Mouse (Mus musculus): Measurements from ENCODE around the gene Diaph3. TPM values are rescaled to one million over a fixed set of nuclear protein-coding genes. Genes with fewer than 3 reads are reported as not detected.
"Not testable (repeated sequence)": the region's sequence is repeated elsewhere in the genome, so short reads cannot be mapped to it uniquely, and the experiment has no call there.

Gene Diaph3
- polyA plus RNA-seq, 1 experiment from 2014 or later, result 15.4 TPM

DNA sequence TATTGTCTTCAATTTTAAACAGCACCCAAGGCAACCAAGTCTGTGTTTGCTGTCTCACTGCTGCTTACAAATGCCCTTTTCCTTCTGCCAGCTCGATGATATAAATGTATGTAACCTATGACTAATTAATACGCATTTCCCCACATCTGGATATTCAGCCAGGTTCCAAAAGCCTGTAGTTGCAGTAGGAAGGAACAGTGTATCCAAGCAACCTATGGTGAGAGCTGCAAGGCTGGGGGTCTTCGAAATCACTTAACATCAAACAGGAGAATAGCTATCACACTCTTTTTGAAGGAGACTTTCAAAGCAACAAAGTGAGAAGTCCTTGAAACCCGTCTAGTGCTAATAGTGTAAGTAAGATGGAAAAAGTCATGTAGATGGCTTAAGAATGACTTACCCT, 391.6 kb downstream of the Diaph3 start:
- 47% methylated on average over 4 of the region's 4 CpGs for WGBS
- Histone ChIP-seq H3K4me1 (peaks cover 23% of the 10 kb centered on the region), H3K27ac (peak overlapping the region; percentile 85), H3K27me3 (no peaks in the 10 kb centered on the region), H3K4me2 (no peak overlapping the region; the same call in 1 of the 2 replicates), H3K4me3 (replicated peaks) (no peak overlapping the region), H3K9me3 (no peaks in the 10 kb centered on the region), H3K9ac (no peak overlapping the region), H3K36me3 (replicated peaks) (0 out of 2 replicates have a peak, but pooled peaks cover 4% of the 10 kb centered on the region)
- ATAC-seq (ENCODE audit: low FRiP score), result 0 out of 2 replicates have a peak, but pooled peaks have one; percentile 21

- Histone ChIP-seq H3K36me3 (replicated peaks) (0 out of 2 replicates have a peak, but pooled peaks cover 4% of the 10 kb centered on the region), H3K27me3 (no peaks in the 10 kb centered on the region), H3K4me1 (peaks cover 23% of the 10 kb centered on the region), H3K9me3 (no peaks in the 10 kb centered on the region), H3K4me2 (peak overlapping the region; percentile 41), H3K27ac (peak overlapping the region; percentile 85), H3K4me3 (replicated peaks) (peak overlapping the region; percentile 8; the same call in 1 of the 2 replicates), H3K9ac (no peak overlapping the region)
- 5% methylated on average over 7 of the region's 7 CpGs for WGBS
- peak; percentile 98 for ATAC-seq (ENCODE audit: low FRiP score)
Observed at GRCm38 (mm10) chr14:86748876-86749275, 392.2 kb downstream of the Diaph3 start.

GRCm38 (mm10) chr14:86744523-86744922, 396.5 kb downstream of the Diaph3 start:
- 94% methylated on average over 6 of the region's 6 CpGs for WGBS
- Histone ChIP-seq H3K36me3 (replicated peaks) (0 out of 2 replicates have a peak, but pooled peaks cover 4% of the 10 kb centered on the region), H3K9ac (no peak overlapping the region), H3K9me3 (no peaks in the 10 kb centered on the region), H3K4me1 (peaks cover 12% of the 10 kb centered on the region), H3K4me3 (replicated peaks) (no peak overlapping the region), H3K27ac (no peak overlapping the region), H3K27me3 (no peaks in the 10 kb centered on the region), H3K4me2 (no peak overlapping the region)
- no peak for ATAC-seq (ENCODE audit: low FRiP score)

DNA sequence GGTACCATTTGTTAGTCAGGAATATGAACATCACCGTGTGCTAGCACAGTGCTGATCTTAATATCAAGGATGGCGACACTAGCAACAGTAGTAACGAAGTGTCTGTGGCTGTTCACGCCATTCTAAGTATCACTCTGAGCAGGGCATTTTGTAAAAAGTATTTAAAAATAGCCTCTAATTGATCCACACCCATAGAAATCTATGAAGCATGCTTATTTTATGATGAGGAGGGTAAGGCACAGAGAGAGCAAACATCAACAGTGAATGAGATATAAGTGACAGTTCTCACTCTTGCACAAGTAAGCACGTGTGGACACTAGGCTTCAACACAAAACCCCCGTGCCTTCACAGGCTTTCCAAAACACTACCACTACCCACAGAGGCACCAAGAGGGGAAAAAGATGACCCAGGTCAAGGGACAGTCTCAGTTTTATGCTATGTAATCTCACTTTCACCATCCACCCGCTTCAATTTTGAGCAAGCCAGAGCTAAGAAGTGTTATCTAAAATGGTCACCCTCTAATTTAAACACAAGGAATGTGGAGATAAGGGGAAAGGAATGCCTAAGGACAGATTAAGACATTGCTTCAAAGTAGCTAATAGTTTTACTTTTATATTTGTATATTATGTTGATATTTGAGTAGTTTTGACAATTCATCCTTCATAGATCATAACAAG, 399.0 kb downstream of the Diaph3 start:
- Histone ChIP-seq H3K9me3 (no peaks in the 10 kb centered on the region), H3K27me3 (no peaks in the 10 kb centered on the region), H3K4me2 (no peak overlapping the region), H3K36me3 (replicated peaks) (0 out of 2 replicates have a peak, but pooled peaks cover under 1% of the 10 kb centered on the region), H3K4me1 (no peaks in the 10 kb centered on the region), H3K9ac (no peak overlapping the region), H3K27ac (no peak overlapping the region), H3K4me3 (replicated peaks) (no peak overlapping the region)
- 92% methylated on average over 7 of the region's 7 CpGs for WGBS
- ATAC-seq (ENCODE audit: low FRiP score), result no peak

DNA sequence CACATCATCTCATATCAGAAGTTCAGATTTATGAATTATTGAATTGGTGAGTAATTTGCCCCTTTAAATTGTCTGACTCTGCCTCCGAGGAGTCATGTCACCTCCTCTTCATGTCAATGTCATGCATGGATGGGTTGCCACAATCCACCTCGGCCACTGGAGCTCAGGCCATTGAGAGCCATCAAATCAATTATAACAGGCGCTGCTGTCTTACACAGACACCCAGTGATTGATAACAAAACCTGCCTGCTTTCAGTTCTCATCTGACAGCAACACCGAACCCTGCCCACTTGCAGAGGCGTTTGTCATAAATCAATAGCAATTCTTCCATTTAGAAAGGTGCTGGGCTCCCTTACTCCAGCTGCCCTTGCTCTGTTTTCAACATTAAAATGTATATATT, 402.1 kb downstream of the Diaph3 start:
- H3K4me1 ChIP-seq, result no peaks in the 10 kb centered on the region
- H3K4me2 ChIP-seq, result no peak overlapping the region
- ATAC-seq (ENCODE audit: low FRiP score), result 0 out of 2 replicates have a peak, but pooled peaks have one; percentile 46
- H3K27me3 ChIP-seq, result no peaks in the 10 kb centered on the region
- no peak overlapping the region for H3K4me3 ChIP-seq (replicated peaks)
- H3K9me3 ChIP-seq, result no peaks in the 10 kb centered on the region
- H3K9ac ChIP-seq, result no peak overlapping the region
- WGBS, result 25% methylated on average over 5 of the region's 5 CpGs
- no peaks in the 10 kb centered on the region for H3K36me3 ChIP-seq (replicated peaks)
- H3K27ac ChIP-seq, result no peak overlapping the region

DNA sequence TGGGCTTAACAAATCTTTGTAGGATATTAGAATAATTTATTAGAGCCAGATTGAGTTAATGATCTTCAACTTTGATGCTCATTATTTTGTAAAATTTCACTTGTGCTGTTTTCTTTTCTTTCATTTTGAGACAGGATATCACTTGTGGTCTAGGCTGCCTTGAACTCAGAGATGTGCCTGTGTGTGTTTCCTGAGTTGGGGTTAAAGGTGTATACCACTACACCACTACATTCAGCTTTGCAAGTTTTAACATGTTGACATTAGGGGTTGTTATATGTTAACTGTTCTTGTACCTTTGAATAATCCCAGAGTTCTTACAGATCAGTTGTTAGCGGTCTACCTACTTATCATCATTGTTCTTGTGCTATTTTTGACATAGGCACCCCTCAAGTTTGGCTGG, 404.4 kb downstream of the Diaph3 start:
- H3K27me3 ChIP-seq, result no peaks in the 10 kb centered on the region
- no peaks in the 10 kb centered on the region for H3K36me3 ChIP-seq (replicated peaks)
- H3K9ac ChIP-seq, result no peak overlapping the region
- no peak overlapping the region for H3K4me3 ChIP-seq (replicated peaks)
- no peak overlapping the region for H3K4me2 ChIP-seq
- no peak overlapping the region for H3K27ac ChIP-seq
- WGBS, result 88% methylated on average over 1 of the region's 1 CpGs
- no peaks in the 10 kb centered on the region for H3K4me1 ChIP-seq
- H3K9me3 ChIP-seq, result no peaks in the 10 kb centered on the region
- no peak for ATAC-seq (ENCODE audit: low FRiP score)

GRCm38 (mm10) chr14:86731300-86731699, 409.7 kb downstream of the Diaph3 start:
- Histone ChIP-seq H3K4me1 (peaks cover 15% of the 10 kb centered on the region), H3K36me3 (replicated peaks) (no peaks in the 10 kb centered on the region), H3K27me3 (no peaks in the 10 kb centered on the region), H3K9me3 (no peaks in the 10 kb centered on the region), H3K9ac (no peak overlapping the region), H3K4me2 (no peak overlapping the region), H3K27ac (no peak overlapping the region), H3K4me3 (replicated peaks) (no peak overlapping the region)
- 0 out of 2 replicates have a peak, but pooled peaks have one; percentile 17 for ATAC-seq (ENCODE audit: low FRiP score)
- 0% methylated on average over 1 of the region's 1 CpGs for WGBS

GRCm38 (mm10) chr14:86729617-86730098, 411.4 kb downstream of the Diaph3 start:
- peak; percentile 72; the same call in 1 of the 2 replicates for ATAC-seq (ENCODE audit: low FRiP score)
- Histone ChIP-seq H3K27me3 (no peaks in the 10 kb centered on the region), H3K4me2 (0 out of 2 replicates have a peak overlapping the region, but pooled peaks have one; percentile 17), H3K4me3 (replicated peaks) (no peak overlapping the region), H3K27ac (no peak overlapping the region), H3K9me3 (no peaks in the 10 kb centered on the region), H3K36me3 (replicated peaks) (no peaks in the 10 kb centered on the region), H3K9ac (no peak overlapping the region), H3K4me1 (peaks cover 15% of the 10 kb centered on the region)
- 46% methylated on average over 4 of the region's 4 CpGs for WGBS

DNA sequence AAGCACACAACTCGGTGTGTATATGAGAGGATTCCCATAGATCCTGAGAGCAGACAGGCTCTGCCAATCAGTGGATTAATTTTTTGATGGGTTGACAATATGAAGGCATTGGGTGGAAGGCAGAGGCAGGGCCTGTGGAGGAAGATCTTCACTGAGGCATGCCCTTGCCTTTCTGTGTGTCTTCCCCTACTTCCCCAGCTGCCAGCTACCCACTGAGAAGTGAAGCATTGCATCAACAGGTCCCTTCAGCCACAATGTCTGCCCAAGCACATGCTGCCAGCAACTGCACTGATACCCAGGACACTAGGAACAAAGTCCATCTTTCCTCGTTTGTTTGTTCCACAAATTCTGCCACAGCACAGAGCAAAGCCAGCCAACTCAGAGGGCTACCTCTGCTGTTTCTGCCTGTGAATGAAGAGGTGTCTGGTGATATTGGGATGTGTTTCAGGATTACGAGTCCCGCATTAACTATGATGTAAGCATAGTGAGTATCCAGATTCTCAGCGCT, 413.4 kb downstream of the Diaph3 start:
- Histone ChIP-seq H3K27ac (no peak overlapping the region), H3K36me3 (replicated peaks) (no peaks in the 10 kb centered on the region), H3K4me2 (no peak overlapping the region), H3K27me3 (no peaks in the 10 kb centered on the region), H3K4me1 (peaks cover 15% of the 10 kb centered on the region), H3K4me3 (replicated peaks) (no peak overlapping the region), H3K9ac (no peak overlapping the region), H3K9me3 (no peaks in the 10 kb centered on the region)
- WGBS, result 94% methylated on average over 5 of the region's 5 CpGs
- ATAC-seq (ENCODE audit: low FRiP score), result no peak

GRCm38 (mm10) chr14:86721768-86722167, 419.3 kb downstream of the Diaph3 start:
- Histone ChIP-seq H3K36me3 (replicated peaks) (no peaks in the 10 kb centered on the region), H3K4me2 (no peak overlapping the region), H3K9me3 (no peaks in the 10 kb centered on the region), H3K27ac (no peak overlapping the region), H3K4me3 (replicated peaks) (no peak overlapping the region), H3K4me1 (no peaks in the 10 kb centered on the region), H3K9ac (no peak overlapping the region), H3K27me3 (no peaks in the 10 kb centered on the region)
- no peak for ATAC-seq (ENCODE audit: low FRiP score)
- WGBS, result 90% methylated on average over 6 of the region's 6 CpGs

- Histone ChIP-seq H3K4me2 (no peak overlapping the region), H3K27me3 (no peaks in the 10 kb centered on the region), H3K27ac (no peak overlapping the region), H3K9ac (no peak overlapping the region), H3K36me3 (replicated peaks) (no peaks in the 10 kb centered on the region), H3K9me3 (no peaks in the 10 kb centered on the region), H3K4me1 (no peaks in the 10 kb centered on the region), H3K4me3 (replicated peaks) (no peak overlapping the region)
- no peak for ATAC-seq (ENCODE audit: low FRiP score)
- WGBS, result 81% methylated on average over 3 of the region's 3 CpGs
Observed at GRCm38 (mm10) chr14:86721082-86721481, 420.0 kb downstream of the Diaph3 start.

DNA sequence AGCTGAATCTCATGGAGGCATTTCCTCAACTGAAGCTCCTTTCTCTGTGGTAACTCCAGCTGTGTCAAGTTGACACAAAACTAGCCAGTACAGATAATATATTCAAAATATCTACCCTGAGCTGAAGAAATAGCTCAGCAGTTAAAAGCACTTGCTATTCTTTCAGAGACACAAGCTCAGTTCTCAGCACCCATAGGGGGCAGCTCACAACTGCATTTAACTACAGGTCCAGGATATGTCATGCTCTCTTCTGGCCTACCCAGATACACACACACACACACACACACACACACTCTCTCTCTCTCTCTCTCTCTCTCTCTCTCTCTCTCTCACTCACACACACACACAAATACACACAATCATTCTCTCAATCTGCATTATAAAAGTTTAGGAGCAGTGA, 420.6 kb downstream of the Diaph3 start:
- not testable (repeated sequence) for H3K27me3 ChIP-seq; H3K27ac ChIP-seq; H3K9ac ChIP-seq; H3K4me1 ChIP-seq; H3K36me3 ChIP-seq (replicated peaks); H3K4me2 ChIP-seq; H3K4me3 ChIP-seq (replicated peaks); ATAC-seq (ENCODE audit: low FRiP score); H3K9me3 ChIP-seq
